In the genomic region with DNA sequence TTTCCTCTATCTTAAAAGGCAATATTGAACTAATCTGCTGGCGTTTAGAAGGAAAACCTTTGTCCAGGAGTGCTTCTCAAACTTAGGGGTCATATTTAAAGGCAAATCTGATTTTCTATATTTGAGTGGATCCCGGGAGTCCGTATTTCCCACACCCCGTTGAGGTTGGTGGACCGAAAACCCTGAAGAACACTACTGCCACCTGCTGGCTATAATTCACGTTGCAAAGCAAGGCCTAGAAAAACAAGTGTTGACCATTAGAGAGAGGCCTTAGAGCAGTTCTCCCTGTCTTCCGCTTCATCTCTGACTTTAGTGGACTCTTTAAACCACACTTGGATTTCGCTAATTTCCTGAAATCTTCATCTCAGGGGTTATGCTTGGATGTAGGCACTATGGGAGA, we compare ENCODE assay signal across 9 mouse cellular contexts.
A peak's percentile ranks its signal among the peaks of the same experiment; 100 is the strongest.
DNase-seq lines count a peak whose midpoint lies in the region; ATAC-seq lines count a peak whose summit lies in the region.
"Had no signal": no experiment of that assay in that cellular context is flagged by ENCODE, and none has a peak within 500 bp of the region (broad histone marks: within the 10 kb centered on the region; RNA-seq: fewer than 3 reads in every experiment).

No protein-coding gene starts in this region.

- WGBS in neural tube, embryonic 15.5 days: 36% methylated on average over 8 of the region's 8 CpGs

- H3K4me1 ChIP-seq in neural tube, embryonic 15.5 days: 0 out of 2 replicates have a peak, but pooled peaks cover 9% of the 10 kb centered on the region

- intact Hi-C loops in left cerebral cortex, postnatal 36 days (cut with DNase I): no loop called here

- peak; percentile 59 for DNase-seq in adrenal gland, adult 2 months
- peak; percentile 81 for DNase-seq in embryo, embryonic 10 days (ENCODE audit: low spot score)
- peak; percentile 42 to 44 for DNase-seq in gastrocnemius, adult 8-10 months (ENCODE audit: low spot score in 2 of 2)
- peak; percentile 50 to 78 for DNase-seq in left cerebral cortex, postnatal 36 days (ENCODE audit: low spot score in 2 of 2)
- peak; percentile 63 for DNase-seq in thymus, postnatal 25 days

- H3K27me3 ChIP-seq in neural tube, embryonic 15.5 days (replicated peaks): no peaks in the 10 kb centered on the region

- peak; percentile 62 for ATAC-seq in CD4-positive, CD25-positive, alpha-beta regulatory T cell, adult 4 months
- peak; percentile 62 for ATAC-seq in inflammation-experienced regulatory T-cells, adult 6 months
- peak; percentile 68; the same call in 1 of the 2 replicates for ATAC-seq in neural tube, embryonic 15.5 days (ENCODE audit: low FRiP score)

- no peak overlapping the region for H3K9ac ChIP-seq in neural tube, embryonic 15.5 days (replicated peaks)
- H3K9ac ChIP-seq: limb, embryonic 12.5 days had no signal

- no peaks in the 10 kb centered on the region for H3K36me3 ChIP-seq in neural tube, embryonic 15.5 days
- H3K36me3 ChIP-seq: limb, embryonic 12.5 days had no signal

- H3K9me3 ChIP-seq in neural tube, embryonic 15.5 days (replicated peaks): no peaks in the 10 kb centered on the region
- H3K9me3 ChIP-seq: limb, embryonic 12.5 days had no signal

- 0 out of 2 replicates have a peak overlapping the region, but pooled peaks have one; percentile 5 for H3K4me2 ChIP-seq in neural tube, embryonic 15.5 days
- H3K4me2 ChIP-seq: limb, embryonic 12.5 days had no signal

- no peak overlapping the region for H3K27ac ChIP-seq in neural tube, embryonic 15.5 days (replicated peaks)
- H3K27ac ChIP-seq: limb, embryonic 12.5 days had no signal

- H3K4me3 ChIP-seq in neural tube, embryonic 15.5 days (replicated peaks): no peak overlapping the region
- H3K4me3 ChIP-seq: limb, embryonic 12.5 days had no signal
